Mouse (Mus musculus): ENCODE data around the gene Stkld1. TPM values are rescaled to one million over a fixed set of nuclear protein-coding genes. Genes with fewer than 3 reads are reported as not detected.

Stkld1 gene
- polyA plus RNA-seq (2014; fragmentation: Illumina TruSeq; extraction: RNeasy Lipid Tissue Mini Kit (QIAGEN cat#74804); ENCODE audit: low read depth, low replicate concordance): not detected

GRCm38 (mm10) chr2:26933304-26934055 is at the start of gene Stkld1, which contains the start of gene Surf4:
Gene Stkld1, plus strand, starts transcription at chr2:26934047.
Gene Surf4, minus strand, starts transcription at chr2:26933928.

GRCm38 (mm10) chr2:26902467-26903220 is 31.2 kb upstream of the Stkld1 start, which contains the start of gene Surf6:
Gene Surf6, minus strand, starts transcription at chr2:26902879.

GRCm38 (mm10) chr2:26910124-26910993 is 23.5 kb upstream of the Stkld1 start, which contains the start of the genes Med22 and Rpl7a:
Gene Med22, minus strand, starts transcription at chr2:26910677.
Gene Rpl7a, plus strand, starts transcription at chr2:26910764.

GRCm38 (mm10) chr2:26915927-26916728 is 17.7 kb upstream of the Stkld1 start, which contains the start of the genes Surf2 and Surf1:
Gene Surf2, plus strand, starts transcription at chr2:26916367.
Gene Surf1, minus strand, starts transcription at chr2:26916530.

GRCm38 (mm10) chr2:26963923-26964723 is 30.3 kb downstream of the Stkld1 start, which contains the start of gene Rexo4:
Gene Rexo4, minus strand, starts transcription at chr2:26964386.

GRCm38 (mm10) chr2:26973116-26973515 is 39.3 kb downstream of the Stkld1 start, which contains the start of gene Adamts13:
Gene Adamts13, plus strand, starts transcription at chr2:26973416.

Other genes starting within 250 kb of the Stkld1 start
- gene Abo, start 69.1 kb upstream of the Stkld1 start, polyA plus RNA-seq (2014; fragmentation: Illumina TruSeq; extraction: RNeasy Lipid Tissue Mini Kit (QIAGEN cat#74804); ENCODE audit: low read depth, low replicate concordance): not detected
- 7.5 TPM for gene Surf6, start 31.2 kb upstream of the Stkld1 start, polyA plus RNA-seq (2014; fragmentation: Illumina TruSeq; extraction: RNeasy Lipid Tissue Mini Kit (QIAGEN cat#74804); ENCODE audit: low read depth, low replicate concordance)
- 16.4 TPM for gene Med22, start 23.4 kb upstream of the Stkld1 start, polyA plus RNA-seq (2014; fragmentation: Illumina TruSeq; extraction: RNeasy Lipid Tissue Mini Kit (QIAGEN cat#74804); ENCODE audit: low read depth, low replicate concordance)
- gene Rpl7a, start 23.3 kb upstream of the Stkld1 start, polyA plus RNA-seq (2014; fragmentation: Illumina TruSeq; extraction: RNeasy Lipid Tissue Mini Kit (QIAGEN cat#74804); ENCODE audit: low read depth, low replicate concordance): 44.3 TPM
- gene Surf2, start 17.7 kb upstream of the Stkld1 start, polyA plus RNA-seq (2014; fragmentation: Illumina TruSeq; extraction: RNeasy Lipid Tissue Mini Kit (QIAGEN cat#74804); ENCODE audit: low read depth, low replicate concordance): 15.9 TPM
- gene Surf1, start 17.5 kb upstream of the Stkld1 start, polyA plus RNA-seq (2014; fragmentation: Illumina TruSeq; extraction: RNeasy Lipid Tissue Mini Kit (QIAGEN cat#74804); ENCODE audit: low read depth, low replicate concordance): 57.5 TPM
- gene Surf4, start 119 bp upstream of the Stkld1 start, polyA plus RNA-seq (2014; fragmentation: Illumina TruSeq; extraction: RNeasy Lipid Tissue Mini Kit (QIAGEN cat#74804); ENCODE audit: low read depth, low replicate concordance): 114 TPM
- 52.8 TPM for gene Rexo4, start 30.3 kb downstream of the Stkld1 start, polyA plus RNA-seq (2014; fragmentation: Illumina TruSeq; extraction: RNeasy Lipid Tissue Mini Kit (QIAGEN cat#74804); ENCODE audit: low read depth, low replicate concordance)
- not detected for gene Adamts13, start 39.4 kb downstream of the Stkld1 start, polyA plus RNA-seq (2014; fragmentation: Illumina TruSeq; extraction: RNeasy Lipid Tissue Mini Kit (QIAGEN cat#74804); ENCODE audit: low read depth, low replicate concordance)
- gene Cacfd1, start 75.9 kb downstream of the Stkld1 start, polyA plus RNA-seq (2014; fragmentation: Illumina TruSeq; extraction: RNeasy Lipid Tissue Mini Kit (QIAGEN cat#74804); ENCODE audit: low read depth, low replicate concordance): 22.2 TPM
- not detected for gene Slc2a6, start 94.0 kb downstream of the Stkld1 start, polyA plus RNA-seq (2014; fragmentation: Illumina TruSeq; extraction: RNeasy Lipid Tissue Mini Kit (QIAGEN cat#74804); ENCODE audit: low read depth, low replicate concordance)
- not detected for gene Mymk, start 138.1 kb downstream of the Stkld1 start, polyA plus RNA-seq (2014; fragmentation: Illumina TruSeq; extraction: RNeasy Lipid Tissue Mini Kit (QIAGEN cat#74804); ENCODE audit: low read depth, low replicate concordance)
- 0.93 TPM for gene Adamtsl2, start 145.3 kb downstream of the Stkld1 start, polyA plus RNA-seq (2014; fragmentation: Illumina TruSeq; extraction: RNeasy Lipid Tissue Mini Kit (QIAGEN cat#74804); ENCODE audit: low read depth, low replicate concordance)
- 0.76 TPM for gene Fam163b, start 208.4 kb downstream of the Stkld1 start, polyA plus RNA-seq (2014; fragmentation: Illumina TruSeq; extraction: RNeasy Lipid Tissue Mini Kit (QIAGEN cat#74804); ENCODE audit: low read depth, low replicate concordance)
- gene Dbh, start 231.2 kb downstream of the Stkld1 start, polyA plus RNA-seq (2014; fragmentation: Illumina TruSeq; extraction: RNeasy Lipid Tissue Mini Kit (QIAGEN cat#74804); ENCODE audit: low read depth, low replicate concordance): 17.2 TPM

Measured in adrenal gland, adult 10 weeks (tissue).